Mouse (Mus musculus) liver, postnatal 0 days (tissue): Measurements from ENCODE around the gene L1td1. TPM values are rescaled to one million over a fixed set of nuclear protein-coding genes. Genes with fewer than 3 reads are reported as not detected.

Experiments
- ATAC-seq: fragments of 200-750 bp; cut with Nextera tagmentation; 2 replicates; pipeline ENCODE4 v1.8.0; 2017; ENCODE audit warnings: mild to moderate bottlenecking, moderate library complexity
- DNase-seq: peaks from one replicate; pipeline ENCODE4 v3.0.0-alpha.2; 2016
- H3K27ac ChIP-seq: fragments of 300-500 bp; sonication (generic); 2 replicates; pipeline ENCODE4 v1.5.1; 2014; ENCODE audit warnings: antibody characterized with exemption, moderate library complexity, mild to moderate bottlenecking, low read depth
- H3K27me3 ChIP-seq: fragments of 300-500 bp; sonication (generic); 2 replicates; pipeline ENCODE4 v1.6.1; 2014; ENCODE audit warnings: low read length, control low read depth, mixed read lengths; ENCODE audit not compliant: insufficient read depth
- H3K36me3 ChIP-seq: fragments of 300-500 bp; sonication (generic); replicated peaks from 2 replicates; pipeline ENCODE4 v1.6.1; 2014; ENCODE audit warnings: mild to moderate bottlenecking, control low read depth, low read length, moderate library complexity, mixed read lengths; ENCODE audit not compliant: insufficient read depth
- H3K4me1 ChIP-seq: fragments of 300-500 bp; sonication (generic); 2 replicates; pipeline ENCODE4 v1.6.1; 2014; ENCODE audit warnings: antibody characterized with exemption, mild to moderate bottlenecking, control low read depth; ENCODE audit not compliant: insufficient read depth
- H3K4me2 ChIP-seq: fragments of 300-500 bp; sonication (generic); 2 replicates; pipeline ENCODE4 v1.6.1; 2014; ENCODE audit warnings: low read depth, mild to moderate bottlenecking, low read length, moderate library complexity, mixed read lengths
- H3K4me3 ChIP-seq: fragments of 300-500 bp; sonication (generic); 2 replicates; pipeline ENCODE4 v1.5.1; 2014; ENCODE audit warnings: low read depth, low read length
- H3K9ac ChIP-seq: fragments of 300-500 bp; sonication (generic); replicated peaks from 2 replicates; pipeline ENCODE4 v1.6.1; 2014; ENCODE audit warnings: mild to moderate bottlenecking, moderate library complexity
- H3K9me3 ChIP-seq: fragments of 300-500 bp; sonication (generic); 2 replicates; pipeline ENCODE4 v1.6.1; 2016; ENCODE audit warnings: mild to moderate bottlenecking, control low read depth, low read length, mixed read lengths
- CTCF ChIP-seq: sonication (generic); IDR thresholded peaks from 2 replicates; pipeline ENCODE4 v1.5.1; 2016; ENCODE audit warnings: antibody characterized with exemption, low read depth
- EP300 ChIP-seq: IDR thresholded peaks from 2 replicates; pipeline ENCODE4 v1.6.1; 2016; ENCODE audit warnings: antibody characterized with exemption, low read depth, mild to moderate bottlenecking
- WGBS: fragments of 180-500 bp; shearing (Covaris S2); extraction: QIAGEN DNeasy Blood & Tissue Kit; methylation state at CpG from one replicate; pipeline ENCODE4 v1.1.7; 2014; ENCODE audit not compliant: insufficient replicate concordance; 5-methylcytosine and 5-hydroxymethylcytosine counted together
- polyA plus RNA-seq: library from polyadenylated mRNA; unstranded; fragments of >200 nt; fragmentation: Nextera tagmentation; extraction: Ambion mirVana; gene quantifications from 2 replicates; pipeline ENCODE4 v1.2.1, GENCODE M21; 2015

Gene L1td1
- polyA plus RNA-seq, 1 experiment from 2014 or later: not detected

GRCm38 (mm10) chr4:98754456-98754855 lies 27.9 kb downstream of the L1td1 start:
- no peak overlapping the region for H3K4me2 ChIP-seq
- no peak overlapping the region for H3K4me3 ChIP-seq
- no peaks in the 10 kb centered on the region for H3K27me3 ChIP-seq
- no peak overlapping the region for H3K9ac ChIP-seq
- no peaks in the 10 kb centered on the region for H3K4me1 ChIP-seq
- no peak for TF ChIP-seq CTCF
- TF ChIP-seq EP300: no peak
- no peaks in the 10 kb centered on the region for H3K36me3 ChIP-seq
- WGBS: 75% methylated on average over 4 of the region's 4 CpGs
- DNase-seq (no peak), ATAC-seq (no peak)
- H3K9me3 ChIP-seq: no peaks in the 10 kb centered on the region
- H3K27ac ChIP-seq: no peak overlapping the region

- TF ChIP-seq CTCF (no peak), EP300 (no peak)
- no peak overlapping the region for H3K27ac ChIP-seq
- H3K36me3 ChIP-seq: no peaks in the 10 kb centered on the region
- no peak overlapping the region for H3K4me3 ChIP-seq
- H3K27me3 ChIP-seq: no peaks in the 10 kb centered on the region
- no peak for DNase-seq
- no peak overlapping the region for H3K9ac ChIP-seq
- WGBS: 79% methylated on average over 11 of the region's 11 CpGs
- ATAC-seq: no peak
- H3K4me2 ChIP-seq: no peak overlapping the region
- H3K4me1 ChIP-seq: no peaks in the 10 kb centered on the region
- H3K9me3 ChIP-seq: no peaks in the 10 kb centered on the region
These were observed 29.6 kb downstream of the L1td1 start for GRCm38 (mm10) chr4:98756141-98756540.

- ATAC-seq (no peak), DNase-seq (no peak)
- Histone ChIP-seq H3K27me3 (no peaks in the 10 kb centered on the region), H3K36me3 (no peaks in the 10 kb centered on the region), H3K4me1 (no peaks in the 10 kb centered on the region), H3K4me3 (no peak overlapping the region), H3K27ac (no peak overlapping the region), H3K9ac (no peak overlapping the region), H3K4me2 (no peak overlapping the region), H3K9me3 (no peaks in the 10 kb centered on the region)
- WGBS: 71% methylated on average over 4 of the region's 4 CpGs
- TF ChIP-seq CTCF (no peak), EP300 (no peak)
These were observed 31.7 kb downstream of the L1td1 start for GRCm38 (mm10) chr4:98758012-98758821.

GRCm38 (mm10) chr4:98758872-98759518 lies 32.5 kb downstream of the L1td1 start:
- TF ChIP-seq EP300: no peak
- no peak for TF ChIP-seq CTCF
- H3K27ac ChIP-seq: no peak overlapping the region
- DNase-seq (no peak), ATAC-seq (no peak)
- H3K27me3 ChIP-seq: no peaks in the 10 kb centered on the region
- whole genome bisulfite sequencing: 66% methylated on average over 3 of the region's 3 CpGs
- no peak overlapping the region for H3K4me3 ChIP-seq
- H3K4me1 ChIP-seq: no peaks in the 10 kb centered on the region
- no peaks in the 10 kb centered on the region for H3K9me3 ChIP-seq
- no peaks in the 10 kb centered on the region for H3K36me3 ChIP-seq
- no peak overlapping the region for H3K9ac ChIP-seq
- H3K4me2 ChIP-seq: no peak overlapping the region

- no peak overlapping the region for H3K9ac ChIP-seq
- H3K9me3 ChIP-seq: no peaks in the 10 kb centered on the region
- ATAC-seq (no peak), DNase-seq (no peak)
- H3K4me2 ChIP-seq: no peak overlapping the region
- no peak overlapping the region for H3K27ac ChIP-seq
- H3K36me3 ChIP-seq: no peaks in the 10 kb centered on the region
- H3K4me1 ChIP-seq: no peaks in the 10 kb centered on the region
- no peak overlapping the region for H3K4me3 ChIP-seq
- no peaks in the 10 kb centered on the region for H3K27me3 ChIP-seq
- TF ChIP-seq CTCF (no peak), EP300 (no peak)
- 66% methylated on average over 14 of the region's 14 CpGs for WGBS
These were observed 40.9 kb downstream of the L1td1 start for GRCm38 (mm10) chr4:98767134-98768133.

- H3K27ac ChIP-seq: no peak overlapping the region
- TF ChIP-seq EP300 (no peak), CTCF (no peak)
These were observed 47.3 kb downstream of the L1td1 start for GRCm38 (mm10) chr4:98773785-98774184.

More at GRCm38 (mm10) chr4:98773785-98774184, 47.3 kb downstream of the L1td1 start:
- Histone ChIP-seq H3K27me3 (no peaks in the 10 kb centered on the region), H3K4me1 (no peaks in the 10 kb centered on the region), H3K9ac (no peak overlapping the region), H3K4me2 (no peak overlapping the region), H3K36me3 (no peaks in the 10 kb centered on the region), H3K4me3 (no peak overlapping the region), H3K9me3 (no peaks in the 10 kb centered on the region)
- ATAC-seq: no peak
- 83% methylated on average over 5 of the region's 5 CpGs for WGBS
- no peak for DNase-seq
